Mouse (Mus musculus): ENCODE data around the gene Epas1.

Gene Epas1

DNA sequence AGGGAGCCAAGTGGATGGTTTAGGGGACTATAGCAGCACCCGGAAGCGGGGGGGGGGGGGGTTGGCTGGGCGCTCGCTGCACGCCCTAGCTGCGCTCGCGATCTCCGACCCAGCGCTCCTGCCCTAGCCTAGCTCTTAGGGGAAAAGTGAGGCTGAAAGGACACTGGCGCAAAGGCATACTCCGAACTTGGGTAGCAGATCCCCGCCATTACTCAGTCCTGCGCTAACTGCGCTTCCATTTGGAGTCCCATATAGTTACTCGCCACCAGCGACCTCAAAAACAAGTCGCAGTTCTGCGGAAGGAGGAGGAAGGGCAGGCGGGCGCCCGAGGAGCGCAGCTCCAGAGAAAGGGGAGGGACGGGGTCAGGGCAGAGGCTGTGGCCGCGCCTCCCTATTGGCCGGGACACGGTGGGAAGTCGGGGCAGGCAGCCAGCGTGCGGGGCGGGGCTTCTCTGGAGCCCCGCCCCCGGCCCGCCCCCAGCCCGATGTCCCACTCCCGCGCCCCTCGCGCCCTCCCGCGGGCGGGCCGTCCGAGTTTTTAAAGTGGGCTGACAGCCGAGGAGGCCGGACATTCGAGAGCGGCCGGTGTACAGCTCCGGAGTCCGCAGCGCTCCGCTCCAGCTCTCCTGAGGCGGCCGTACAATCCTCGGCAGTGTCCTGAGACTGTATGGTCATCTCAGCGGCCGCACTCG is at the start of gene Epas1:
TSS of gene Epas1 (plus strand) at position 571 of the 692 bp plus-strand sequence.
- peak; percentile 93 to 95 for DNase-seq

DNA sequence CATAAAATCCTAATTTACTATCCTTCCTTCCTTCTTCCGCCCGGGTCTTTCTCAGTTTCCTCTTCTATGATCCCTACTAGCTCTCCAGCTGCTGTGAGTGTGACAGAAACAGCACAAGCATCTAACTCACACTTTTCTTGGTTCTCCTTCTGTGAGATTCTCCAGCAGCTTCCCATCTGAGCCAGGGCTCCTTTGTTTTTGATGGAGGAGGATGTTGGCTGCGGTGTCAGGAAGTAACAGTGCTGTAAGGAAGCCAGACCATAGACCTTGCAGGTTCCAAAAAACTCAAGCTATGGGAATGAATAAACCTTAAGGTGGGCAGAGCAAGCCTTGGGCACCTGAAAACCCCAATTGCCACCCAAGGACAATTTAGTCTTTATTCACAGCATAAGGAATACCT is 48.3 kb upstream of the Epas1 start:
- peak; percentile 26 for DNase-seq

DNA sequence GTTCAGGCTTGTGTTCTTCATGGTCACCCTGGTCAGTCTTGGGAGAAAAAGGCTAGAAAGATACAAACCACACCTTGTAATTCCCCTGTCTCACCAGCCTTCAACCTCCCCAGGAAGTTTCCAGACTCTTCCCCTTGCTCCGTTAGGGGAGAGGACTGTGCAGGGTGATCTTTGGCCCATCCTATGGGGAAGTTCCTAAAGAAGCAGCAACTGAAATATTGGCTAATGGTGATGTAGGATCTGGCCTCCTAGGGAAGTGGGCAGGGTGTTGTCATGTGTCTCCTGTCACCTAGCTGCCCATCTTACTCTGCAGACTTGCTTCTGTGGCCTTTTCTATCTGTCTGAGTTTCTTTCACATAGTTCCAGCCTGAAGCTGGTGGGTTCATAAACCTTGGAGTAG is 47.0 kb upstream of the Epas1 start:
- DNase-seq: no peak

DNA sequence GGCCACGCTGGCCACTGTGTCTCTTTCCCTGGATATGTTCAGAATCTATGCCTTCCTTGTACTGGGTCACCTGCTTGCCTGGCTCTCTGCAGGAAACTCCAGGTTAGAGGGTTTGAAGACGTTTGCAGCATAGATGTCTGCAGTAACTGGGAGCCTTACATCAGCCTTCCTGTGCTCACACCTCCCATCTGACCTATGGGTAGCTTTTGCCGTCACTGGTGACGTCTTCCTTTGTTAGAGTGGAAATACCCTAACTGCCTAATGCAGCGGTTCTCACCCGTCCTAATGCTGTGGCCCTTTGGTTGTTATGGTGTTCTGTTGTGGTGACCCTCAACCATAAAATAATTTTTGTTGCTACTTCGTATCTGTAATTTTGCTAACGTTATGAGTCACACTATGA is 43.7 kb upstream of the Epas1 start:
- no peak for DNase-seq

DNA sequence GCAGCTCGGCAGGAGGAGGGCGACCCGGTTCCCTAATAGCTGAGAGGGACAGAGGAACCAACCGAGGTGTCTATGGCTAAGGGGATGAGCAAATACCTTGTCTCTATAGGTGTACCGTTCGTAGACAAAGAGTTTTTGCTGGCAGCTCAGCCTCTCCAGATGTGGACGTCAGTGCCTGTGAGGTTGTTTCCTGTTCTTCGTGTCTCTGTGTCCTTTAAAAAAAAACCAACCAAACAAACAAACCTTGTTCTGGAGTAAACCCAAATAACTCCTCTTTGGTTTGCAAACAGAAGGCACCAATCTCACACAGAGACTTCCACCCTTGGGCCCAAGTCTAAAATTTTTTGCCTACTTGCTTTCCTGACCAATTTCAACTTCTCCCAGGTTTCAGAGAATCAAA is 43.1 kb upstream of the Epas1 start:
- peak; percentile 23 to 41 for DNase-seq

DNA sequence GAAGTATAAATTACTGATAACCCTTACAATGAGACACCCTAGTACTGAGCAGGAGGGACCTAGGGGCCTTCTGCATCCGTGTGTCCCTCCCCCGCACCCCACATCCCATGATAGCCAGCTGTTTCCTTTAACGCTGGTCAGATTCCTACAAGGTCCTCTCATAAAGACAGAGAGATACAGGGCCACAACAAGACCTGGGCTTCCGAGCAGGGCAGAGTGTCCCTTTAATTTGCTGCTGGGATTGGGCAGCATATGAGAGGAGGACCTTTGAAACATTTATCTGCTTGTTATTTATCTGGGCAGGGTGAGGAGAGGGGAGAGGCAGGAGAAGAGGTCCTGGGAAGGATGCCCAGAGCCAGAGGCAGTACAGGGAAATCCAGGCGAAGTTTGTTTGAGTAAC is 41.6 kb upstream of the Epas1 start:
- peak in 1 of 2 experiments; percentile 14 for DNase-seq

DNA sequence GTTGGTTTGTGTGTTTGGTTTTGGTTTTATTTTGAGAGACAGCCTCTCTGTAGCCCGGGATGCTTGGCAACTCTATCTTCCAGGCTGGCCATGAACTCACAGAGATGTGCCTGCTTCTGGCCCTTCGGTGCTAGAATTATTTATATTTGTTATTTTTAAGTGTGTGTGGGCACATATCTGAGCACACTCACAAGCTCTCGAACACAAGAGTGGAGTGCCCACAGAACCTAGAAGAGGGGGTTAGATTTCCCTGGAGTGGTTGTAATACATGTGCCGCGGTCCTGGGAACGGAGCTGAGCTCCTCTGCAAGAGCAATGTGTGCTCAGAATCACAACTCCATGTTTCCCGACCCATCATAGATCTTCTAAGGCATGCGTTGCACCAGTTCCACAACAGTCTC is 40.9 kb upstream of the Epas1 start:
- DNase-seq: no peak

DNA sequence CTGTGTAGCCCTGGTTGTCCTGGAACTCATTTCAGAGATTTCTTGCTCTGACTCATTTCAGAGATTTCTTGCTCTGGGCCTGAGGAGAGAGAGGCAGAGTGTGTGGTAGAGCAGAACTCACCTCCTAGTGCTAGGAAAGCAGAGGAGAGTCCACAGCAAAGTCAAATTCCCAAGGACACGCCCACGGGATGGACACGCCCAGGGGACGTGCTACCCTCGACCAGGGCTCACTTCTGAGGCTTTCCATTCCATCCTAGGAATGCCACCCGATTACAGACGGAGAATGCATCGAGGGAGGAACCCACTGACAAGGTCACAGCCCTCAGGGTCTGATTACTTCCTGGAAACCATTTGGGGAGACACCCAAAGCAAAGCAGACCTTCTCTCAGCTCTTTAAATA is 39.9 kb upstream of the Epas1 start:
- peak; percentile 57 to 64 for DNase-seq

DNA sequence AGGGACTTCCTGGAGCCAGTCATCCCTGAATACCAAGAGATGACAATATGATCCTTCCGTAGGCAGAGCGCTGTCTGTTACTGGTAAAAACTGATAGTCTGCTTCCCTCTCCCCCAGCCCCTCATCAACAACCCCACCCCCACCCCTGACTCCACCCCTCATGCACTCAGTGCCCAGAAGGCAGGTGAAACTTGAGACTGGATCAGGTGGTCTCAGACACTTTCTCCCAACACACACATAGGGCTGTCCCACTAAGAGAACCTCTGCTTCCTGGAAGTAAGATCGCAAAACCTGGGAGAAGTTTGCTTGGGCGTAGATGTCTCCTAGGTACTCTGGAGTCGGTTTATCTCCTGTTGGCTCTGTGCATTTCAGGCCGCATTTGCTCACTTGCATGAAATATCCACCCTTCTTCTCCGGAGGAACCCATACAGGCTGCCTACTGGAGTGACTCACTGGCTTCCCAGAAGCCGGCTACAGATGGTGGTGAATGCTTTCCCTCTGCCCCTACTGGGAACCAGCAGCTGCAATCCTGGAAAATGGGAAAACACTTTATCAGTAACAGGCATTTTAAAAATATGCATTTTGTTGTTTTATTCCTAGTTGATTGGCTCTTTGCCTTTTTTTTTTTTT is 28.6 kb upstream of the Epas1 start:
- no peak for DNase-seq

DNA sequence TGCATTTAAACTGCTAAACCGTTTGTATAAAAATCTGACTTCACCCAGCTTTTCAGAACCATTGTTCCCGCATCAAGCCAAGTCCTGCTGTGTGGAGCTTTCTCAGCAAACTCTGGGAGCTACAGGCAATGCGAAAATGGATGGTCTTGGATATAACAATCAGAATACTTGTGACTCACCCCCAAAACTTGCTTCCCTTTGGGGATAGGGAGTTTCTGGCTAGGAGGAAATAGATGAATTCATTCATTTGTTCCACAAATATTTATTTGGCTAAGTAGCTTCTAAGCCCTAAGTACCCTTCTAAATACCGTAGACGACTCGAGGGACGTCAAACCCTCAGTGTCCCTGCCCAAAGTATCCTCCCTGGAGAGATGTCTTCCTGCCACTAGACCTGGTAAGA is 27.0 kb upstream of the Epas1 start:
- DNase-seq: no peak

DNA sequence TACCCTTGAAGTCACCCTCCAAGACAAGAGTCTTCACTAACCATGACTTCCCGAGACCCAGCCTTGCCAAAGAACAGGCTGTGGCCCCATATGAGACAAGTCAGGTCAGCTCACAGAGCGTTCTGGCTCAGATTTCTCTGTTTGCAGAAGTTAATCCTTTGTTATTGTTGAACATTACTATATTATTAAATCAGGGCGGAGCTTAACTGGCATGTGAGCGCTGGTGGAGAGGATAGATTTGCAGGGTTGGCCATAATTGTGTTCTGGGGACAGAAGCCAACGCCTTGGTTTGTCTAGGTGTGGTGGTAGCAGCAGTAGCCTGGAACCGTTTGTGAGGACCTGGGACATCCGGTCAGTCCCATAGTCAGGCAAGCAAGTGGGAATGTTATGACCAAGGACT is 26.5 kb upstream of the Epas1 start:
- no peak for DNase-seq

DNA sequence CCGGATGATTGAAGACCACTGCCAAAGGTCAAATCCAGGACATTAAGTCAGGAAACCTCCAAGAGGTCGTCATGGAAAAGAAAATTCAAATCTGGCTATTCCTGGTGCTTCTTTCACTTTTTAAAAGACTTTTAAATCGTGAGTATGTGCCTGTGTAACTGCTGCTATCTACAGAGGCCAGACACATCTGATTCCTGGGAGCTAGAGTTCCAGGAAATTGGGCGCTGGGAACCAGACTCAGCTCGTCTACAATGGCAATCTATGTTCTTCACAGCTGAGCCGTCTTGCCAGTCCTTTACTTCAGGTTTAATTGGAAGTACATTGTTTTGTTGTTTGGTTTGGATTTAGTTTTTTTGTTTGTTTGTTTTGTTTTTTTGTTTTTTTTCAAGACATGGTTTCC is 22.2 kb upstream of the Epas1 start:
- no peak for DNase-seq

DNA sequence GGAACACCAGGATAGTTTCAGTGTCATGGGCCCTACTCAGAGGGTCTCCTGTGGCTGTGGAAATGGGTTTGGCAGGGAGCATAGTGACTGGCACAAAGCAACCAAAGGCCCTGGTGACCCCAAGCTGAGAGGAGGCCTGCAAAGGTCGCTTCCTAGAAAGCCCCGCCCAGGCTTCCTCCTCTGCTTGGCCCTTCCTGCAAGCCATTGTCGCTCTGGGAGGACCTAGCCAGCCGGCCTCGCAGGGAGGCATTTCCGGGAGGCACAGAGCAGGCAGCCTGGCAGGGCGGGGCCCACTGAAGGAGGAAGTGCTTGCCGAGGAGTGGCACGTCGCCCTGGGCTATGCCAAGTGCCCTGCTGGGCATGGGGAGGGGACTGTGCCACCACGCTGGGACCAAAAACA is 21.5 kb upstream of the Epas1 start:
- peak; percentile 85 to 88 for DNase-seq

DNA sequence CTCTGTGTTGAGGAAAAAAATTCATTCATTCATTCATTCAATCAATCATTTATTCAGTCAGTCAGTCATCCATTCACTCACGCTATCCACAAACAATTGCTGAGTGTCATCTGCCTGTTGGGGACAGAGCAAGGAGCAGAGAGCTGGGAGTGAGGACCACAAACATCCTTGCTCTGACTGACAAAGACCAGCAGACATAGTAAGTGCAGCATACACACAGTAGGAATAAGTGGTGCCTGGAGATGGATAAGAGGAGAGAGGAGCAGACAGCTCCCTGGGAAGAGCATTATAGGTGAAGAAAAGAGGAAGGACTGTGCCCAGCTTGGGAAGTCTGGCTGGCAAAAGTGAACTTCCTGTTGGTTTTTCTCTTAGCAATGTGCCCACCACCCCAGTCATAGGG is 21.0 kb upstream of the Epas1 start:
- DNase-seq: no peak

DNA sequence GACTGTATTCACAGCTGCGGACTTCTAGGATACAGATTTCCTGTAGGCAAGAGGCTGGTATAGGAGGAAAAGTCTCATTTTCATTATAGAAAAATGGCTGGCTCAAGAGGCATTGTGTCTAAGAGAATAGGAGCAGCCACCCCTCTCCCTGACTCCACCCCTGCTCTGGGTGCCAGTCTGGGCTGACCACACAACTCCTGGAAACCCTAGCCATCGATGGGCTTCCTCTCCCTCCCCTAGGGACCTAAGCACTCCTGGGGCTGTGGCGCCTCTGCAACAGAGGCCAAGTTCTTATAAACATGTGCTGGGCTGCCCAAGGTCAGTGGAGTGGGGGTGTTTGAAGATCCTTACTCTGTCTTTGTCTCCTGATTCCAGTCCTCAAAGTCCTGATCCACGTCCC is 19.9 kb upstream of the Epas1 start:
- DNase-seq: peak in 1 of 2 experiments; percentile 28

DNA sequence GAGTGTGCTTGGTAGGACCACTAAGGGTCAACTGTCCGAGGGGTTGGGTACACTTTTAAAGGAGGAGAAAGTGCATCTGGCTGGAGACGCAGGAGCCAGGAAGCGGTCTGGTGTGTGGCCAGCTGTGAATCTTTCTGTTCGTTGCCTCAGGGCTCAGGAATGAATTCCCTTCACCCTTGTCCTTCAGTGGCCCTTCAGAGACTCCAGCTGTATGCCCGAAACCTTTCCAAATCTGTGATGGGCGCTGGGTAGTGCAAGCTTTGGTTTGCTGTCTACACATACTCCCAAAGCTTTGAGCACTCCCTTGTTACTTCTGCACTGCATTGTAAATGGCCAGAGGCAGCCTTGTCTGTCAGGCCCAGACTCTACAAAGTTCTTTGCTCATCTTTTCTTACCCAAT is 15.0 kb upstream of the Epas1 start:
- peak in 1 of 2 experiments; percentile 16 for DNase-seq

DNA sequence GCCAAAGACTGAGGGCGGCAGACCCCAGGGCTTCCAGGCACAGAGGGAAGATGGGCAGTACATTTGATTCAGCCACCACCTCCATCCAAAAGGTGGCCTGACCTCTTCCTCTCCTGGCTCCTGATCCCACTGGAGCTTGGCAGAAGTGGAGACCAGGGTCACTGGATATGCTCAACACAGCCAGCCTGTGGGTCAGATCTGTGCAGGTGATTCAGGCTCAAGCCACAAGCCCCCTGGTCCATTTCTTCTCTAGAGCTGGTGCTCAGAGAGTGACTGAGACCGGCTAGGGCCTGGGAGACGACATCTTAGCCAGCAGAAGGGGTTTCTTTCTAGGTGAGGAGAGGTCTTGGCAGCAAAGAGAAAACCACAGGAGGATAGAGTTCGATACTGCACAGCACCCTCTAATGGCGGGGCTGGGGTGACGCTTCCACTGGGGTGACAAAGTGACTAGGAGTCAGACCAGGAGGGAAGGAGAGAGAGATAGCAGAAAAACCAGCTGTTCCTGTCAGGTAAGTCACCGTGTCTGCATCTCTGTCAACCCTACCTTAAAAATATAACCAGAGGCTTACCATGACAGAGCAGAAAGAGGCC is 10.1 kb upstream of the Epas1 start:
- no peak for DNase-seq

DNA sequence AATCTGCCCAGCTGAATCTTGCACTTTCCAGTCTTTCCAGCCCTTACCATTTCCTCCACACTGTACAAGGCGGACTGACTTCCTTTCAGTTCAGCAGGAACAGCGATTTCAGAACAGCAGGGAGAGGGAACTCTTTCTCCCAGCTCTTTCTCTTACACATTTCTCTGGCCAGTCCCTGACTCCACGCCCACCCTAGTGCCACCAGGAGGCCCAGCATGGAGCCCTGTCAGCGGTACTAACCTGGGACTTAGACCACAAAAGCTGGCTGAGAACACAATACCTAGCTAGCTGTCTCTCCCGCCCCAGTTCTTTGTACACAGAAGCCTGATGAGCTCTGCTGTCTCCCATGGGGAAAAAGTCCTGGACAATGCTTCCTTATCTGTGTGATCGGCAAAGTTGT is 8.6 kb upstream of the Epas1 start:
- peak in 1 of 2 experiments; percentile 23 for DNase-seq

DNA sequence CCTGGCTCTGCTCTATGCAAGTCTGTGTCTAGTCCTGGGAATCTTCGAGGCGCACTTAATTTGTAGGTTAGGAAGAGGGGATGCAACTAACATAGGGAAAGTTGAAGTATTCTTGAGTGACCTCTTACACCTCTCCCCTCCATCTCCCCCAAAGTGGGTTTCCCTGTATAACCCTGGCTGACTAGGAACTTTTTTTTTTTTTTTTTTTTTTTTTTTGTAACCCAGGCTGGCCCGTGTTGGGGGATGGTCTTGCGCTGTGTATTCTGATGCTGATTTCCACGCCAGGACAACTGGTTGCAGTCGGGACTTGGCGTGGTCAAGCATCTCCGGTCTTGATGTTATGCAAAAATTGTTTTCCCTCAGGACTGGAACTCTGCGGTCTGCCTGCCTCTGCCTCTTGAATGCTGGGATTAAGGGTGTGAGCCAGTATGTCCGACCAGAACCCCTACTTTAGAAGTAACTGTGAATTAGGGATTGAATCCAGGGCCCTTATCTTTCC is 2.1 kb upstream of the Epas1 start:
- no peak for DNase-seq

DNA sequence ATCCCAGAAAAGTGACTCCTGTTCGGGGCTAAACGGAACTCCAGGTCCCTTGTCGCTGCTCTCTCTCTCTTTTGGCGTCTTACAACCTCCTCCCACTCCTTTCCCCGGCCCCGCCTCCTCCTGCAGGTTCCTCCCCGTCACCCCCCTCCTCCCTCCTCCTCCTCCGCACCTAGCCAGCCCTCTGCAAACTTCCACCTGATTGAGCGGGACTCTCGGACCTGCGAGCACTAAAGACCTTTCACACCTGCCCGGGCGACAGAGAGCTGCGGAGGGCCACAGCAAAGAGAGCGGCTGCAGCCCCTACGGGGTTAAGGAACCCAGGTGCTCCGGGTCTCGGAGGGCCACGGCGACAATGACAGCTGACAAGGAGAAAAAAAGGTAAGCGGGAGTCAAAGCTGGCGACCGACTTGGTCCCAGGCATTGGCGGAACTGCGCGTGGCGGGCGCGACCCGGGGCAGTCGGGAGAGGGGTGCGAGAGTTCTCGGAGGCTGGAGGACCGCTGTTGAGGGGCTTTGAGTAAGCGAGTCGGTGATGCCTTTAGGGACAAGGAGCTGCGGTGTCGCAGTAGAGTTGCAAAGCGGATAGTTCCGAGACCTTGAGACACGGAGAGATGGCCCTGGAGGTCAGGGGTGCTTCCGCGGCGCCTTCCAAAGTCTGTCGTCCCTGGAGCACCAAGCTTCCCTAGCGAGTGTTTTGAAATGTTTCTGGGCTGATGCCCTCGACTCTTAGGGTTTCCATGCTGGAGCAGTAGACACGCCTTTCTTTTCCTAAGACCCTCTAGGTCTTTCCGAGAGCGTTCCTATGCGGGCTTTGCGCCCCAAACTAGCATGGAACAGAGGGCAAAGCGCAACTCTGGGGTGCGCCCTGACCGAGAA is 668 bp downstream of the Epas1 start:
- DNase-seq: peak; percentile 92 to 94

DNA sequence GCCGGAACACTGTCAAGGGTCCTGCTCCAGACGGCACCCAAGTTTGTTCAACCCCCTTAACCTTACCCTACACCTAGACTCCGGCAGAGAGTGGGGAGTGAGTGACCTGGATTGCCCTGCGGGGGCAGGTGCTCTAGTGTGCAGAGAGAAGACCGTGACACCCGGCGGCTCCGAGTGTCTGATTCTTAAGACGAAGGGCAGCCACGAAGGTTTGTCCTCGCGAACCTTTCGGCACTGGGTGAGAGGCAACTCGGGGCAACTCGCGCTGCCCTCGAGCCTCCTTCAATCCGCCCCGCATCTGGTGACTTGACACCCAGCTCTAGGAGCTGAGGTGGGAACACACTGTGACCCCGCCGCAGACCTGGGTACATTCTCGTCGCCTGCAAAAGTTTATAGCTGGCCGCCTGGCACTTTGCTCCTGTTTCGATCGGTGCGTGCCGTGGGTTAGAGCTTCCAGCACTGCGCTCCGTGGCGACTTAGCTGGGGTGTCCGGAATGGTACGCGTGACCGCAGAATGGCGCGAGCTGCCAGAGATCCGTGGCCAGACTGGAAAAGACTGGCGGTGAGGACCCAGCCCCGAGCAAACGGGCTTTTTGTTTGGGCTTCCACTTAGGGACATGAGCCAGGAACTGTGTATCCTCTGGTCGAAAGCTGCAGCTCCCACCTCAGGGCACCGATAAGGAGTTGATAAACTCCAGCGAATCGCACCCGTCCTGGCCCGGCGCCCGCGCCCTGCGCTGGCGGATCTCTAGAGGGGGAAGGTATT is 1.5 kb downstream of the Epas1 start:
- peak in 1 of 2 experiments; percentile 66 for DNase-seq

DNA sequence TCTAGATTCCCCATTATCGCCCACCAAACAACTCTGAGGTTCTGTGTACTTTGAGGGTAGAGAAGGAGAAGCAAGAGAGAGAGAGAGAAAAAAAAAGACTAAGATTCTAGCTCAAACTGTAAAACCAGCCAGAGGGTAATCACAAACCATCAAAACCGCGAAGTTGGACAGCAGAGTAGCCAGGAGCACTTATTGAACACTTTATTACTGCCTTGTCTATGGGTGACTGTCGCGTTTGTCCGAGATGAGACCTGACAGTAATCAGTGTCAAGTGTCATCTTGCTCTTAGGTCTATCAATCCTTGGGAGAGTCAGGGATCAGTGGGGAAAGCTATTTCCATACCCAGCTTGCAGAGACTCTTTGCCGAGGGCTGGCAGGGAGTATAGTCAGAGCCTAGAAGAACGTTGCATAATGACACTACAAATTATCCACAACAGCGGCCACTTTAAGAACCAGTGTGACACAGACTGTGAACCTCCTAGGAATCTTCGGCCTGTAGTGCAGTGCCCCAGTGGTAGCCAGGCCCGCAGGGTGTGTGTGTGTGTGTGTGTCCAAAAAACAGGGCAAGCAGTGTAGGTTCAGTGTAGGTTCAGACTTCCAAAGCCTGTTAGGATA is 2.2 kb downstream of the Epas1 start:
- peak in 1 of 2 experiments; percentile 38 for DNase-seq

All from kidney, postnatal 36 days (tissue).